Mouse (Mus musculus) spleen, postnatal 36 days (tissue): ENCODE results near the gene Ripk1.

Experiments
- DNase-seq, 2 experiments: peaks; one replicate each; pipeline ENCODE4 v3.0.0; 2022; ENCODE audit warnings: low spot score in 2 of 2, mixed read lengths in 1 of 2

Ripk1 gene

DNA sequence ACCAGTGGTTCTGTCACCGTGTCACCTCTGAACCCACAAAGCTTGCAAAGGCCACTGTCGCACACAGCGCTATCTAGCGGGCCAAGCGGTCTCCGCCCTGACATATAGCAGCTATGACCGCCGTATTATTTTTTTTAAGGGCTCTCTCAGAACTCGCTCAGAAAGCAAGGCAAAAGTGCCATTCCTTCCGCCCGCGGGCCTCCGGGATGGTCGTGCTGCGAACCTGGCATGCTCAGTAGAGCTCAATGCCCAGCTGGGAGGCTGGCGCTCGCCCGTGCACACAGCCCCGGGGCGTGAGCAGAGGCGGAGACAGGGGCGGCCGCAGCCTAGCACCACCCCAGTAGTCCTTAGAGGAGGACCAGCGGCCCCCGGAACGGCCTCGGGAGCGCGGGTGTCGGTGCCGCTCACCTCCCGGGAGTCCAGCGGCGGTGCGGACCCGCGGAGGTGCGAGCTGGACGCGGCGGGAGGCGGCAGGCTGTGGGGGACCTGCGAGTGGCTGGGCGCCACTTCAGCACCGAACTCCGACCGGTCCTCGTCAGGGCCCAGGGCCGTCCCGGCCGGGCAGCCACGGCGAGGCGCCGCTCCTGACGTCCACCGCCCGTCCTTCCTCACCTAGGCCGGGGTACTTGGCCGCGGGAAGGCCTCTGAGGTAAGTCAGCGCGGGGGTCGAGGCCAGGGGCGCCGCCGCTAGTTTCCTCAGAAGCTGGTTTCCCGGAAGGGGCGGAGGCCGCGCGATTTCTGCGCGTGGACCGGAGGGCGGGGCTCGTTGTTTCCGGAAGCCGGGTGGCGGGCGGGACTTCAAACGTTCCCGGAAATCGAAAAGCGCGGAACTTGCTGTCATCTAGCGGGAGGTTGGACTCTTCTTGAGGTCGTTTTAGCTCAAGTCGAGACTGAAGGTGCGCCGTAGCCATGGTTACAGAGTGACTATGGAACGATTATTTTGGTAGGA lies at the start of gene Ripk1, which contains the start of gene Serpinb6a:
Gene Ripk1 (plus strand): TSS at position 306 of the 949 bp plus-strand sequence.
Gene Serpinb6a (minus strand): TSS at position 737 of the 949 bp plus-strand sequence.
- peak; percentile 91 to 93 for DNase-seq

DNA sequence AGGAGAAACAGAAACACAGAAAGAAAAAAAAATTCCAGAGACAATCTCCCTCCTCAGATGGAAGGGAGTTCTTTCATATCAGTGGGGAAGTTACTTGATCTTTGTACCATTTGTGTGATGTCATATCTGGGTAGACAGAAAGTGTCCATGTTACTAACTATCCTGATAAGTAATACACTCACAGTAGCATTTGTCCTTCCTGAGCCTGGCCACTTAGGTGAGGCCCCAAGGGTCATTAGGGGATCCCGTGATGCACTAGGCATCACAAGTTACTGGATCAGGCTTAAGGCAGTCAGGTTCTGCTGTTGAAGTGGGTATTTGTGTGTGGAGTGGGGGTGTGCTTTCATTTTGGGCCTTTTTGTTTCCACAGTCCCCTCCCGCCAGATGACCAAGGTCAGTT lies 49.2 kb upstream of the Ripk1 start:
- DNase-seq = no peak

DNA sequence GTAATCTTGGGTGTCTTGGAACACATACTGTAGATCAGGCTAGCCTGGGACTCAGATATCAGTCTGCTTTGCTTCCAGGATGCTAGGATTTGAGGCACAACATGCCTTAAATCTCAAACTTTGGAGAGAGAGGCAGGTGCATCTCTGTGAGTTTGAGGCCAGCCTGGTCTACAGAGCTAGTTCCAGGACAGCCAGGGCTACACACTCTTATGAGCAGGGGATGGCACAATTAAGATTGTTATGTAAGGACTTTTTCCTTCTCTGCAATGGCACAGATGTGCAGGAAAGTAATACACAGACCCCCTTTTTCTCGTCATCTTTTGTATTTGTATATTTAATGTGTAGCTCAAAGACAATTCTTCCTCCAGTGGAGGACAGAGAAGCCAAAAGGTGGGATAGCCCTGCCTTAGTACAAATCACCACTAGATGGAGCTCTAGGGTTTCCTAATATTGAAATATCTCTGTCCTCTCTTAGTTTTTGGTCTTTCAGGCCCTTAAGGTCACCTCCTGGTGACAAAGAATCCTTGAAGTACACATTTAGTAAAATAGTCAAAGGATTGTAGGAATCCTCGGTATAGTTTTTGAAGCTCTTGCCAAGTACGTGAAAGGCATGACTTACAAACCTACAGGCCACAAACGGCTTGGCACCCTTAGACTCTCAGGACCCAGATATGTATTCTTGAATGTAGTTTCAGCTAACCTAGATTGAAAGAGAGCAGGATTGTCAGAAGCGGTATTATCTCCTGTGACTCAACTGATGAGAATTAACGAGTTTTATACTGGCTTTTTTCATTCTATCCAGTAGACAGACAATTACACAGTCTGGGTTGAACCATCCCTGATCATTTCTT lies 45.4 kb upstream of the Ripk1 start:
- peak in 1 of 2 experiments; percentile 9 for DNase-seq

DNA sequence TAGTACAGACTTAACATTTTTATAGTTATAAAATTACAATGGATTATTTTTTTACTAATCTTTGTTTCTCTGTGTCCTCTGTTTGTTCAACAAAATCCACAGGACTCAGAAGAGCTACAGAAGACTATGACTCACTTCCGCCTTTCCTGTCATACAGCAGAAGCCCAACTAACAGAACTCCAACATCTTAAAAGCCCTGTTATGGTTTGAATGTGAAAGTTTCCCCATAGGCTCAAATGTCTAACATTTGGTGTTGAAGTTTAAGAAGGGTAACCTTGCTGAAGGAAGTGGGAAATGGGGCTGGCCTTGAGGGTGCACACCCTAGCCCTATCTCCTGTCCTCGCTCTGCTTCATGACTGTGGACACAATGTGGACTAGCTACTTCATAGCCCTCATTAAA lies 42.4 kb upstream of the Ripk1 start:
- DNase-seq = no peak

DNA sequence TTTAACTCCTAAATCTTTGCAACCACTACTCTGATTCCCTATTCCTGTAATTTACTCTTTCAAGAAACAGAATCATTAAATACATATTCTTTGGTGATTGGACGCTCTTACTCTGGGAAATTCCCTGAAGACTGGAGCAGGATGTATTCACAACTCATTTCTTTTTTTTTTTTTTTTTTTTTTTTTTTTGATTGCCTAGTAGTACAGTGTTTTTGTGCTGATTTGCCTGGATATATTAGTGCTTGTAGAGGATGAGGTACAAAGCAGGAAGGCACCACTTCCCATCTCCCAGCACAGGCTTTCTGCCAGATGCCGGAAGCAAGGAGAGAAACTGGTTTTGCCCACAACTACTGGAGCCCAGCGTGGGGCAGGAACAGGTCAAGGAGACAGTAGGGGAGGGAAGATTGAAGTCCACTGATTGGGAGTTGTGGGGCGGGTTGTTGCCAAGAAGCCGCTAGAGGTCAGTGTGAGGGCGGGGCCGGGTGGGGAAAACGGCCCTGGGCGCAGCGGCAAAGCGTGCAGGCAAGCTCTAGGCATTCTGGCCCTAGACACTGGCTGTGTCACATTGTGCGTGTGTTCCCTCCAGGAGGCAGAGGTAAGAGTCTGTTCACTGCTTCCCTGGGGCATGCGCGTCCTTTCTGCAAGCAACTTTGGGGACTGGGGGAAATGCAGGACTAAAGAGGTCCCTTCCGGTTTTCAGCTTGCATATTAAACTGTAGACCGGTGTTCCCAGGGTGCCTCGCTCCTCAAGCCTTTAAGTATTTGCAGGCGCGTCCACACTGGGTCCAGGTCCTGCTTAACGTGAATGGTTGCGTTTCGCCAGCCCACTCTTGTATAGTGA lies 37.7 kb upstream of the Ripk1 start, which contains the start of gene Nqo2:
Gene Nqo2 (plus strand): TSS at position 482 of the 841 bp plus-strand sequence.
- DNase-seq = peak; percentile 33 to 37

DNA sequence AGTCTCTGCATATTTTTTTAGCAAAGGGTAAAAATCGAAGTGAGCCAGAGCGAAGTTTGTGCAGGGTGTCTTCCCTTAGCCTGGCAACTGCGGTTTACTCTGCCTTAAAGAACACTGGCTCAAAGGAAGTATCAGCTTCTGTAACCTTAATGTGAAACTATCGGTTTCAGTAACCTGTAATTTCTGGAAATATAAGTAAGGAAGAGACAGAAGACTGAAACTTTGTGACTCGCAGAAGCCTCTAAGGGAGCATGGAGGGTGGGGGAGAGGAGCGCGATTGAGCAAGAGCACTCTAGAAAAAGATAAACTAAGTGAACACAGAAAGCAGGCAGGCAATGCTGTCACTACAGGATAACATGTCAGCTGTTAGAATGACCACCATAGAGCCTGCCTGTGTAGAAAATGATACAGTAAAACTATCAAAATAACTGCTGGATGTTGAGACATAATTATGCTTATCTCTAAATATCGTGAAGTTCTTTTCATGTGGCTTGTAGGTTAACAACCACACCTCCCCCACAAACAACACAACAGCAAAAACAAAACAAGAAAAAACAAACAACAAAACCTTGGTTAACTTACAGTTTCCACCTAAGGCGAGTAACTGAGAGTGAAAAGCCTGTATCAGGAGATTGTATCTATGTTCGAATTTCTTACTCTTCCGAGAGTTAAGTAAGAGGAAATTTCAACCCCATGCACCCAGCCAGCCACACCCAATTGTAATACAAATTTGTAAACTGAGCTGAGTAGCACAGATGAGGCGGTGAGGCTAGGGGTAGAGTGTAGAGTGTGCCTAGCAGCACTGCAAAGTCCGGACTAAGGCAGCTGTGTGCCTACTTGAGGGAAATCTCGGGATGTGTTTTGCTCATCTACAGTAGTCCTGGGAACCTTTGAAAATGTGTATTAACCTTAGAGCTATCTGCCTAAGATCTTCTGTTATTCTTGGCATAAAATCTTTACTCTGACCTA lies 36.8 kb upstream of the Ripk1 start:
- DNase-seq = peak in 1 of 2 experiments; percentile 4

DNA sequence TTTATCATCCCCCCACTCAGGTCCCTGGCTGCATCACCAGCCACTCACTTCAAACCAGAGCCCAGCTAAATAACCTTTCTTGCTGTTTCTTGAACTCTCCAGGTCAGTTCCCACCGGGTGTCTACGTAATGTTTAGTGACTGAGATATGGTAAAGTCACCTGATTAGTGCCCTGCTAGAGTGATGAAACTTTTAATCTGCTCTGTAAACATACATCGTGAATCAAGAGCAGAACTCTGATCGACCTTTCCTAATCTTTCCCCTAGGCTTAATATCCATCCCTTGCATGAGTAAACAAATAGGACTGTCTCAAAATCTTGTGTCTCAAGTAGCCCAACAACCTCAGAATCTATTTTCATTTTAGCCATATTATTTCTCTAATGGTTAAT lies 36.1 kb upstream of the Ripk1 start:
- no peak for DNase-seq

DNA sequence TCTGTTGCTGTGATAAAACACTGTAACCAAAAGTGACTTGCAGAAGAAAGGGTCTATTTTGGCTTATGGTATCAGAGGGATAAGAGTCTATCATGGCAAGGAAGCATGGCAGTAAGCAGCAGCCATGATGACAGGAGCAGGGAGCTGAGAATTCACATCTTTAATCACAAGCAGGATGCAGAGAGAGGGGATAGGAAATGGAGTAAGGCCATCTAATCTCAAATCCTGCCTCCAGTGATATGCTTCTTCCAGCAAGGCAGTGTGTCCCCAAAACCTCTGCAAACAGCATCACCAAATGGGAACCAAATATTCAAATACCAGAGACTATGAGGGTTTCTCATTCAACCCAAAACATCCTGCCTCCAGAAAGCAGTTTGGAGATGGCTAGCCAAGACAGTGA lies 35.6 kb upstream of the Ripk1 start:
- no peak for DNase-seq

DNA sequence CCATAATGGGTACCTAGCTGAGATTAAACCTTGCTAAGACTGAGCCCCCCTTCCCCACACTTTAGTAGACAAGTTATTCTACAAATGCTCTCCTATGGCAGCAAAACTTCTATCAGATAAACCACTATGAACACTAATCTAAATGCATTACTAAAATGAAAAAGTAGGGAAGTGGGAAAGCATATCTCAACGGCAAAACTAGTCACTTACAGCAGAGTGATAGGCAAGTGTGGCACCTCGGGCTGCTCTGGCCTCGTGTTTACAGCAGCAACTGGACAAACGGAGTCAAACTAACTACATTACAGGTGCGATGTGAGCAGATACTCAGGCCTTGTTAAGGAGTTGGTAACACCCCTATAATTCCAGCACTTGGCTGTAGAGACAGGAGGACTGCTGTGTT lies 12.5 kb upstream of the Ripk1 start:
- DNase-seq = no peak

DNA sequence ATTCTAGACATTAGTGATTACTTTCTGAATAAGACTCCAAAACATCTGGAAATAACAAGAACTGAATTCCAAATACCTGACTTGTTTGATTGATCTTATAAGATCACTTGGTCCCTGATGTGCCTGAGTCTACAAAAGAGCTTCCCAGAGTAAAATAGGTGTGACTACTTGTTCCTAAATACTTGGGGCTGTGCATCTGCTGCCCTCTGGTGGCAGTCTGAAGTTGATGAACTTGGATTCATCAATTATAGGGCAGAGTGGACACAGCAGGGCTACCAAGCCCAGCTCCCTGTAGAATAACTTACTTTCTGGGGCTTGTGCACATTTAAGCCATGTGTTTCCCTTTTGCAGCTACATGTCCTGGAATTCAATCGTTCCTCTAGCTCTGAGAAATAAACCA lies 7.0 kb upstream of the Ripk1 start:
- peak; percentile 43 to 63 for DNase-seq

DNA sequence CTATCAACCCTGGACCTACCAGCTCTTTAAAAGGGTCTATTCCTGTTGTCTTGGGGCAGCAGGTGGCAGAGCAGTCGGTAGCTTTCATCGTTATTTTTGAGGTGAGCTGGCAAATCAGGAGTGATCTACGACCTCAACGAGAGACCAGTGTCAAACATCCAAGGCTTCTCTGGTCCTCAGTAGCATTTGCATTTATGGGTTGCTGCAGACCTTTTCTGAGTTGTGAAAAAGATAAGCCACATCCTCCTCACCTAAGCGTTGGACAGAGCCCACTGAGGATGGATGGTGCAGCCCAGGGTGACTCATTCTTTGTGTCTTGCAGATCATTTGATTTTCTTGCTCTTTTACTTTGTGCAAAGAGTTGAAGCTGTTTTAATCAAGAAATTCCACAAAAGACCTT lies 895 bp downstream of the Ripk1 start:
- peak in 1 of 2 experiments; percentile 17 for DNase-seq

DNA sequence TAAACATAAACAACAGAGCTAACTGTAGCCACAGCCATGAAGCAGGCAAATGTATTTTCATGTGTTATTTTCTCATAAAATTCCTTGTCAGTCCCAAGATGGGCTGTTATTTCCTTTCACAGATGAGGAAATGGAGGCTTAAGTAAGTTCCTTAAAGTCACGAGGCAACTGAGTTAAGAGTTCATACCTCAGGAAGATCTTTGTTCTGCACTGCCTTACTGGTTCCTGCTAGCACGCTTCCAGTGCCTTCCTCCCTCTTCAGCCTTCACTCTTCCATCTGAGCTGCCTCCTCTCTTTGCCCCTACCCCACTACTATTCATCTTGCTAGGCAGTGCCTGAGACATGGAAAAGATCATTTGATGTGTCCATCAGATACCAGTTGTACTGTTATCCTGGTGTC lies 5.1 kb downstream of the Ripk1 start:
- no peak for DNase-seq

DNA sequence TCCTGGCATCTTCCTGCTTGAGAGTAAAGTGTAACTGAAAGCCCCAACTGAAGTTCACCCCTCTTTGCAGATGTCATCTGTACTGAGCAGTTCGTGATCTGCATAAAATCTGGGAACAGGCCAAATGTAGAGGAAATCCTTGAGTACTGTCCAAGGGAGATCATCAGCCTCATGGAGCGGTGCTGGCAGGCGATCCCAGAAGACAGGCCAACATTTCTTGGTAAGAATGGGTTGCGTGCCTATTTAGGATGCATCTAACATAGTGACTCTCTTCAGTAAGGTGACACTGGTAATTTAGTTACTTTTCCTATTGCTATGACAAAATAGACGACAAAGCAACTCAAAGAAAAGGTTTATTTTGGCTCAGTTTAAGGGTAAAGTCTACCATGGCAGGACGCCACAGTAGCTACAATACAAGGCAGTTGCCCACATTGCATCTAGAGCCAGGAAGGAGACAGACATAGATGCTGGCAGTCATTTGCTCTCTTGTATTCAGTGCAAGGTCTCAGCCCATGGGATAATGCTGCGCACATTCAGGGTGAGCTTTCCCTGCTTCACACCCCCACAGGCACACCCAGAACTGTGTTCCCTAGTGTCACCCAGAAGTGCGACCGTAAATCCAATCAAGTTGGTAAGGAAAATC lies 14.9 kb downstream of the Ripk1 start:
- DNase-seq = no peak

DNA sequence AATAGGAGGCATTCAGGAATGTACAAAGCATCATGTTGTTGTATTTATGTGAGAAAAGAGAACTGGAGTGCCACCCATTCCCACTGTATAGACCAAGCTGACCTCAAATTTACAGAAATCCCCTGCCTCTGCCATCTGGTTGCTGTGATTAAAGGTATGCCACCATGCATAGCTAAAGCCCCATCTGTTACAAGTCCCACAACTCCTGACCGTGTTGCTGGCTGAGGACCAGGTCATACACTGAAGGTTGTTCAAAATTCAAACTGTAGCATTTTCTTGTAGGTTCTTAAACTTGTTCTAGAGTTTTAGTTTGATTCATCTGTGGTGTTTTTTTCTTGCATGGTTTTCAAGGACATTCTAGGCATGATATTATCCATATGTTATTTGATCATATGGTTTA lies 16.4 kb downstream of the Ripk1 start:
- no peak for DNase-seq

DNA sequence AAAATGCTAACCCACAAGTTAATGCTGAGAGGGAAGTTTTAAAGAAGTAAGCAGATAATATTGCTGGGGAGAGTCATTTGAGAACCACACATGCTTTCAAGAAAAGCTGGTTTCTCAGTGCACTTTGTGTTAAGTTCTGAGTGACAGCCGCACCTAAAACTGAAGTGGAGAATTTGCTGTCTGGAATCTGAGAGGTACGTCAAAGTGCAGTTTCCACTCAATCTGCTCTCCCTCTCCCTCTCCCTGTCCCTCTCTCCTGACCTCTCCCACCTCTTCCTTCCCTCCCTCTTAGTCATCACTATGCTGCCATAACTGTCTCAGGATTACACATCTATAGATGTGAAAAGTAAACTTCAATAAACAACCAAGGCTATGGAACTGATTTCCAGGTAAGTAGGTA lies 19.8 kb downstream of the Ripk1 start:
- DNase-seq = no peak

DNA sequence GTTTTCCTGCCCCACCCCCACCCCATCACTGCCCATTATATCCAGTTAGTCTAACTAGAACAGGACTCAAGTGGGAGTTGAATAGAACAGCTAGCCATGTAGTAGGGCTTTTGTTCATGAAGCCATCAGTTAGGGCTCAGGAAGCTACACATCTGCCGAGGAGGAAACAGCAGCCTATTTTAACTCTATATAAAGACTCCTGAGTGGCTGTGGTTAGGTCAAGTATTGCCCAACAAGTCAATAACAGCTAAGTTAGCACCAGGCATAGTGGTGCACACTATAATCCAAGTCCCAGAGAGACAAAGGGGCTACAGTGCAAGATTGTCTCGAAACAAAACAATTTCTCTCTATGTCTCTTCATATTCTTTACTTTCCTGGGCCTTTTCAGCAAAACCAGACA lies 29.9 kb downstream of the Ripk1 start:
- no peak for DNase-seq

DNA sequence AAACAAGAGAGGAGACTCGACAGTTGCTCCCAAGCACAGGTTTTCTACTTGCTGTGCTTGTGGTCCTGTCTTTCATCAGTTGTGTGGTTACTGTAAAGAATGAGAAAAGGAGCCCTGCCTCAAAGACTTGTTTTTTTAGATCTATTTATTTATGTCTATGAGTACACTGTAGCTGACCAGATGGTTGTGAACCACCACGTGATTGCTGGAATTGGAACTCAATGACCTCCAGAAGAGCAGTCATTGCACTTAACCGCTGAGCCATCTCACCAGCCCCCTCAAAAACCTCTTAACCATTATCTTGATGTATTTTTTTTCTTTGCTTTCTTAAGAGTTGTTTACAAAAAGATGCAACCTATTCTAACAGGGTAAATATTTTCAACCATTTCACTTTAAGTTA lies 33.3 kb downstream of the Ripk1 start:
- no peak for DNase-seq

DNA sequence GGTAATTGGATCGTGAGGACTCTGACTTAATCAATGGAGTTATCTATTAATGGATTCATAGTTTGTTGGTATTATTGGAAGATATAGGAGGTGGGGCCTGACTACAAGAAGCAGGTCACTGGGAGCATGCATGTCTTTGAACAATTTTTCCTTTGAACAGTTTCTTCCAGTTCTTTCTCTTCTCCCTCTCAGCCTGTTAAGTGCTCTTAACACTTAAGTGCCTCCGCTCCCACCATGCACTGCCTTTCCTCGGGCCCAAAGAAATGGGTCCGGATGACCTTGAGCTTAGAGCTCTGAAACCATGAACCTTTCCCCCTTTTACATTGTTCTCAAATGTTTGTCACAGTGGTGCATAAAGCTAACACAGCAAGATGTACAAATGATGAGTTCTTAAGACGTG lies 34.6 kb downstream of the Ripk1 start:
- DNase-seq = no peak

DNA sequence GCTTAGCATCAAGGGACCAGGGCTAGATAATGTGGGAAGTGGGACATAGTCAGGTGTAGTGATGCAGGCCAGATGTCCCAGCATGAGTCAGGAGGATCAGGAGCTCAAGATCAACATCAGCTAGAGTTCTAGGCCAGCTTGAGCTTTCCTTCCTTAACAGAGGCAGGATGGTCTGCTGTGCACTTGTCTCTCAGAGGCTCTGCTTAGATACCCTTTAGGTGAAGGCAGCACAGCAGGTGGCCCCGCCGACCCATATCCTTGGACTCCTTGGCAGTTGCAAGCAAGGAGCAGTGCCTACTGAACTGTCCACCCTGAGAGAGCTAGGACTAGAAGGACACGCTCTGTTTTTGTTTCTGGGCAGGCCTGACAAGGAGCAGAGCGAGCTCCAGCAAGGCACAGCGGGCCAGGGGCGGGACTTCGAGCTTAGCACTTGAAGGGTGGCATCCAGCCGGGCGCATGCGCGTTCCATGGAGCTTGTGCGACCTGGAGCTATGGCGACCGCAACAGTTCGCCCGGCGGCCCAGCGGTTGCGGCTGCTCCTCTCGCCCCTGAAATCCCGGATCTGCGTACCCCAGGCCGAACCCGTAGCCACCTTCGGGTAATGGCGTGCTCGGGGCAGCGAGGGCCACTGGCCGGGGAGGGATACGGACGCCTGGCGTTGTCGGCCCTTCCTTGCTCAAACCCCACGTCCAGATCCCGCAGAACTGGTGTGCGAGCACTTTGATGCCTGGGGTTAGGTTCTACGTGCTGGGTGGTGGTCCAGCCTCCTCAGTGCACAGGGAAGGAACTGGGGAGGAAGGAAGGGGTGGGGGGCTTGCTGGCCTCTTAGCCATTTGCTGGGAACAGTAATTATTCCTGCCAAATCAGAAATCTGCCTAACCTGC lies 35.3 kb downstream of the Ripk1 start, which contains the start of gene Bphl:
Gene Bphl (plus strand): TSS at position 426 of the 884 bp plus-strand sequence.
- DNase-seq = peak; percentile 87 to 89
